ENCODE assay signal across 8 mouse cellular contexts in the genomic region with DNA sequence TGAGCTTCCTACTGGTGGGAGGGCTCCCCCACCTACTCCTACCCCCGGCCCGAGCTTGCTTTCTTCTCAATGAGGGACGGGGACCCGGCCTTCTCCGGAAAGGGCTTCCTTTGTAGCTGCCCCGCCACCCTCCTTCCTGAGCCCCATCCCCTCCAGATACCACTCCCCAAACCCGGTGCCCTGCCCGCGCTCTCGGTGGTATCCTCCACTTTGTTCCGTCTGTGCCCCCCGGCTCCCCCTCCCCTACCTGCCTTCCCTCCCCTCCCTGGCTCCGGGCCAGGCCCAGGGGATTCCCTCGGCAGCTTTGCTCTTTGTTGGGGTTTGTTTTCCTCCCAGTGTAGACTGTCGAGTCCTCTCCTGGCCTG. TPM values are rescaled to one million over a fixed set of nuclear protein-coding genes. Genes with fewer than 3 reads are reported as not detected.
DNase-seq lines count a peak whose midpoint lies in the region; ATAC-seq and TF ChIP-seq lines count a peak whose summit lies in the region.

No protein-coding gene starts in this region.

- H3K79me2 ChIP-seq in heart, adult 2 months (replicated peaks; ENCODE audit: control insufficient read depth, insufficient read depth, low read length) = no peaks in the 10 kb centered on the region

- TF ChIP-seq CTCF in heart, adult 2 months (IDR thresholded peaks at IDR 0.05) = no peak

- H3K9me3 ChIP-seq in embryonic facial prominence, embryonic 13.5 days = no peaks in the 10 kb centered on the region
- H3K9me3 ChIP-seq in limb, embryonic 10.5 days (replicated peaks) = no peaks in the 10 kb centered on the region
- H3K9me3 ChIP-seq in neural tube, embryonic 12.5 days = no peaks in the 10 kb centered on the region

- 5% methylated on average over 15 of the region's 15 CpGs for WGBS in heart, adult 2 months
- 0% methylated on average over 15 of the region's 15 CpGs for WGBS in embryonic facial prominence, embryonic 13.5 days
- WGBS in limb, embryonic 10.5 days = under 1% methylated on average over 15 of the region's 15 CpGs
- WGBS in neural tube, embryonic 12.5 days = 2% methylated on average over 15 of the region's 15 CpGs

- peaks cover 5% of the 10 kb centered on the region for H3K4me1 ChIP-seq in heart, adult 2 months (ENCODE audit: control insufficient read depth, insufficient read depth, low read length)
- peaks cover 43% of the 10 kb centered on the region for H3K4me1 ChIP-seq in embryonic facial prominence, embryonic 13.5 days
- peaks cover 54% of the 10 kb centered on the region for H3K4me1 ChIP-seq in limb, embryonic 10.5 days
- H3K4me1 ChIP-seq in neural tube, embryonic 12.5 days = peaks cover 32% of the 10 kb centered on the region

- DNase-seq in heart, adult 2 months = no peak
- DNase-seq in heart, adult 8-10 months (ENCODE audit: low spot score) = no peak
- no peak for DNase-seq in limb, embryonic 10.5 days (ENCODE audit: low spot score)
- DNase-seq in right cerebral cortex, postnatal 4 days = no peak
- DNase-seq in urinary bladder, postnatal 4 days (ENCODE audit: low spot score in 2 of 2) = no peak

- no peak for TF ChIP-seq EP300 in heart, adult 2 months (IDR thresholded peaks at IDR 0.05; ENCODE audit: insufficient read depth, low read depth, low read length)

- peak overlapping the region; percentile 92 for H3K4me2 ChIP-seq in embryonic facial prominence, embryonic 13.5 days
- peak overlapping the region; percentile 86 for H3K4me2 ChIP-seq in neural tube, embryonic 12.5 days (replicated peaks)

- no peak for TF ChIP-seq POLR2A in heart, adult 2 months (IDR thresholded peaks at IDR 0.05; ENCODE audit: insufficient read depth, low read depth, low read length)

- H3K27me3 ChIP-seq in heart, adult 2 months (ENCODE audit: control insufficient read depth, insufficient read depth, low read length) = no peaks in the 10 kb centered on the region
- H3K27me3 ChIP-seq in embryonic facial prominence, embryonic 13.5 days = 0 out of 2 replicates have a peak, but pooled peaks cover 5% of the 10 kb centered on the region
- H3K27me3 ChIP-seq in limb, embryonic 10.5 days (ENCODE audit: low read depth, poor library complexity, severe bottlenecking) = peaks cover 8% of the 10 kb centered on the region
- no peaks in the 10 kb centered on the region; the same call in 1 of the 2 replicates for H3K27me3 ChIP-seq in neural tube, embryonic 12.5 days (replicated peaks)

- intact Hi-C loops in heart, adult 2 months (cut with DNase I) = no loop called here

- H3K36me3 ChIP-seq in heart, adult 2 months (ENCODE audit: control insufficient read depth, insufficient read depth, low read length) = no peaks in the 10 kb centered on the region
- H3K36me3 ChIP-seq in embryonic facial prominence, embryonic 13.5 days = peaks cover 31% of the 10 kb centered on the region
- H3K36me3 ChIP-seq in limb, embryonic 10.5 days = peaks cover 50% of the 10 kb centered on the region
- H3K36me3 ChIP-seq in neural tube, embryonic 12.5 days = peaks cover 32% of the 10 kb centered on the region

- H3K9ac ChIP-seq in heart, adult 2 months (ENCODE audit: low read depth, low read length) = peak overlapping the region; percentile 79
- peak overlapping the region; percentile 98 for H3K9ac ChIP-seq in embryonic facial prominence, embryonic 13.5 days
- peak overlapping the region; percentile 94 for H3K9ac ChIP-seq in neural tube, embryonic 12.5 days

- peak overlapping the region; percentile 76; the same call in 1 of the 2 replicates for H3K27ac ChIP-seq in heart, adult 2 months
- peak overlapping the region; percentile 97 for H3K27ac ChIP-seq in embryonic facial prominence, embryonic 13.5 days
- H3K27ac ChIP-seq in limb, embryonic 10.5 days = peak overlapping the region; percentile 100
- H3K27ac ChIP-seq in neural tube, embryonic 12.5 days = peak overlapping the region; percentile 74

- peak; percentile 24 for ATAC-seq in CD4-positive, CD25-positive, alpha-beta regulatory T cell, adult 4 months
- ATAC-seq in embryonic facial prominence, embryonic 13.5 days (ENCODE audit: insufficient number of reproducible peaks, insufficient read depth, low FRiP score, low TSS enrichment, low read depth) = no peak
- ATAC-seq in neural tube, embryonic 12.5 days (ENCODE audit: low FRiP score, low read depth) = peak; percentile 22

- peak overlapping the region; percentile 97 for H3K4me3 ChIP-seq in heart, adult 2 months
- H3K4me3 ChIP-seq in embryonic facial prominence, embryonic 13.5 days = peak overlapping the region; percentile 98
- peak overlapping the region; percentile 98 for H3K4me3 ChIP-seq in limb, embryonic 10.5 days
- peak overlapping the region; percentile 88 for H3K4me3 ChIP-seq in neural tube, embryonic 12.5 days

RNA-seq across cellular contexts. Expression of gene Cbx2, which starts 0.8 kb away (rescaled TPM):
- 1 to 10 TPM; 1.7 to 2.3 TPM for total RNA-seq in heart, adult 2 months (2021)
- polyA plus RNA-seq in heart, adult 2 months (2012; rRNA removed) = 2.3 and 3.0 TPM in 2 replicates
- total RNA-seq in heart, adult 8-10 months (2022) = 1 to 10 TPM; 2.0 to 3.9 (median 2.9) TPM
- 1 to 10 TPM; 1.4 to 1.5 TPM for polyA plus RNA-seq in CD4-positive, CD25-positive, alpha-beta regulatory T cell, adult 4 months (2017; shearing (Covaris generic))
- 54.4 and 64.8 TPM in 2 replicates for polyA plus RNA-seq in embryonic facial prominence, embryonic 13.5 days (2015; fragmentation: Nextera tagmentation; extraction: Ambion mirVana)
- polyA plus RNA-seq in limb, embryonic 10.5 days (2016; fragmentation: Nextera tagmentation; extraction: Ambion mirVana) = 151 and 170 TPM in 2 replicates
- polyA plus RNA-seq in neural tube, embryonic 12.5 days (2016; fragmentation: Nextera tagmentation; extraction: Ambion mirVana) = 46.6 and 47.6 TPM in 2 replicates

RNA-seq across cellular contexts. Expression of gene Cbx8, which starts 17.2 kb away (rescaled TPM):
- 1 to 10 TPM; 4.0 to 5.3 TPM for total RNA-seq in heart, adult 2 months (2021)
- 2.0 and 2.7 TPM in 2 replicates for polyA plus RNA-seq in heart, adult 2 months (2012; rRNA removed)
- 1 to 10 TPM; 3.6 to 4.9 (median 4.6) TPM for total RNA-seq in heart, adult 8-10 months (2022)
- 1 to 10 TPM; 4.0 to 6.7 TPM for polyA plus RNA-seq in CD4-positive, CD25-positive, alpha-beta regulatory T cell, adult 4 months (2017; shearing (Covaris generic))
- polyA plus RNA-seq in embryonic facial prominence, embryonic 13.5 days (2015; fragmentation: Nextera tagmentation; extraction: Ambion mirVana) = 6.8 and 10.7 TPM in 2 replicates
- 12.2 and 15.1 TPM in 2 replicates for polyA plus RNA-seq in limb, embryonic 10.5 days (2016; fragmentation: Nextera tagmentation; extraction: Ambion mirVana)
- 8.6 and 9.9 TPM in 2 replicates for polyA plus RNA-seq in neural tube, embryonic 12.5 days (2016; fragmentation: Nextera tagmentation; extraction: Ambion mirVana)

RNA-seq across cellular contexts. Expression of gene Enpp7, which starts 35.6 kb away (rescaled TPM):
- total RNA-seq in heart, adult 2 months (2021) = not detected
- not detected in 2 replicates for polyA plus RNA-seq in heart, adult 2 months (2012; rRNA removed)
- total RNA-seq in heart, adult 8-10 months (2022) = not detected
- polyA plus RNA-seq in CD4-positive, CD25-positive, alpha-beta regulatory T cell, adult 4 months (2017; shearing (Covaris generic)) = not detected
- not detected in 2 replicates for polyA plus RNA-seq in embryonic facial prominence, embryonic 13.5 days (2015; fragmentation: Nextera tagmentation; extraction: Ambion mirVana)
- not detected in 2 replicates for polyA plus RNA-seq in limb, embryonic 10.5 days (2016; fragmentation: Nextera tagmentation; extraction: Ambion mirVana)
- not detected in 2 replicates for polyA plus RNA-seq in neural tube, embryonic 12.5 days (2016; fragmentation: Nextera tagmentation; extraction: Ambion mirVana)

Comparison
In these comparisons a context has a peak if more than half of its experiments do, and no peak if none do; other contexts are left out.
1. RNA of gene Cbx2, which starts 0.8 kb away (polyA plus RNA-seq): 151 to 170 TPM in limb, embryonic 10.5 days, 54.4 to 64.8 TPM in embryonic facial prominence, embryonic 13.5 days and 46.6 to 47.6 TPM in neural tube, embryonic 12.5 days; 2.3 to 3.0 TPM in heart, adult 2 months and 1.4 to 1.5 TPM in CD4-positive, CD25-positive, alpha-beta regulatory T cell, adult 4 months; every median in the first group is over 10 times any median in the second.
2. Peak in every context shown above with its lines, with median percentiles within 50 percentile points of each other: H3K27ac ChIP-seq, H3K4me3 ChIP-seq and H3K9ac ChIP-seq.